Mouse (Mus musculus) ES-Bruce4 (cell line): Measurements from ENCODE around the gene Nek11. TPM values are rescaled to one million over a fixed set of nuclear protein-coding genes. Genes with fewer than 3 reads are reported as not detected.

ENCODE experiments used
- H3K27ac ChIP-seq: 2 replicates; pipeline ENCODE4 v1.5.1; 2012; ENCODE audit warnings: low read length, inconsistent platforms; ENCODE audit not compliant: insufficient read depth
- H3K27me3 ChIP-seq: 2 replicates; pipeline ENCODE4 v1.6.1; 2012; ENCODE audit warnings: mild to moderate bottlenecking, low read length, inconsistent platforms; ENCODE audit not compliant: control insufficient read depth, poor library complexity, insufficient read depth, severe bottlenecking
- H3K36me3 ChIP-seq: 2 replicates; pipeline ENCODE4 v1.6.1; 2012; ENCODE audit warnings: inconsistent platforms, mild to moderate bottlenecking, low read length, moderate library complexity; ENCODE audit not compliant: control insufficient read depth, poor library complexity, insufficient read depth, severe bottlenecking
- H3K4me1 ChIP-seq: one replicate; pipeline ENCODE4 v1.8.1; 2011; ENCODE audit warnings: low read length; ENCODE audit not compliant: control insufficient read depth, insufficient read depth
- H3K4me3 ChIP-seq: 2 replicates; pipeline ENCODE4 v1.5.1; 2011; ENCODE audit warnings: low read depth, mild to moderate bottlenecking, low read length
- H3K9ac ChIP-seq: 2 replicates; pipeline ENCODE4 v1.6.1; 2012; ENCODE audit warnings: low read depth, mild to moderate bottlenecking, inconsistent platforms; ENCODE audit not compliant: poor library complexity, severe bottlenecking
- H3K9me3 ChIP-seq: replicated peaks from 2 replicates; pipeline ENCODE4 v1.6.1; 2012; ENCODE audit warnings: mild to moderate bottlenecking, low read length, inconsistent platforms; ENCODE audit not compliant: control insufficient read depth, poor library complexity, insufficient read depth, severe bottlenecking
- CTCF ChIP-seq: IDR thresholded peaks from one replicate; pipeline ENCODE4 v1.8.1; 2011; ENCODE audit warnings: low read depth, low read length
- EP300 ChIP-seq: IDR thresholded peaks from 2 replicates; pipeline ENCODE4 v1.6.1; 2011; ENCODE audit warnings: low read depth, low read length; ENCODE audit not compliant: insufficient read depth
- POLR2A ChIP-seq: IDR thresholded peaks from one replicate; pipeline ENCODE4 v1.8.1; 2011; ENCODE audit warnings: low read length; ENCODE audit not compliant: insufficient read depth
- polyA plus RNA-seq: library from polyadenylated mRNA; stranded (reverse); fragments of >200 nt; gene quantifications from 2 replicates; pipeline ENCODE4 v1.2.4, GENCODE M21; 2011; ENCODE audit warnings: low read depth; ENCODE audit not compliant: missing spikeins, insufficient read depth, insufficient read length

Nek11 gene
- polyA plus RNA-seq, 1 experiment = 0.30 TPM

GRCm38 (mm10) chr9:105342565-105342964 is 52.8 kb downstream of the Nek11 start:
- Histone ChIP-seq H3K27me3 (no peaks in the 10 kb centered on the region), H3K4me3 (no peak overlapping the region), H3K9ac (no peak overlapping the region), H3K4me1 (no peaks in the 10 kb centered on the region), H3K9me3 (no peaks in the 10 kb centered on the region), H3K36me3 (no peaks in the 10 kb centered on the region), H3K27ac (no peak overlapping the region)
- TF ChIP-seq EP300 = no peak
- TF ChIP-seq POLR2A = no peak
- TF ChIP-seq CTCF = no peak

GRCm38 (mm10) chr9:105332436-105333016 is 62.8 kb downstream of the Nek11 start:
- H3K4me3 ChIP-seq = no peak overlapping the region
- no peaks in the 10 kb centered on the region for H3K36me3 ChIP-seq
- H3K9ac ChIP-seq = no peak overlapping the region
- no peak overlapping the region for H3K27ac ChIP-seq
- no peaks in the 10 kb centered on the region for H3K27me3 ChIP-seq
- H3K9me3 ChIP-seq = peaks cover 2% of the 10 kb centered on the region; the same call in 1 of the 2 replicates
- H3K4me1 ChIP-seq = no peaks in the 10 kb centered on the region
- TF ChIP-seq POLR2A (no peak), CTCF (no peak), EP300 (no peak)

- TF ChIP-seq EP300 (no peak), POLR2A (no peak), CTCF (no peak)
- no peak overlapping the region for H3K4me3 ChIP-seq
- H3K9ac ChIP-seq = no peak overlapping the region
- no peaks in the 10 kb centered on the region for H3K4me1 ChIP-seq
- H3K27me3 ChIP-seq = no peaks in the 10 kb centered on the region
- H3K9me3 ChIP-seq = no peaks in the 10 kb centered on the region
- no peaks in the 10 kb centered on the region for H3K36me3 ChIP-seq
- H3K27ac ChIP-seq = no peak overlapping the region
Measured at GRCm38 (mm10) chr9:105321856-105322255, 73.5 kb downstream of the Nek11 start.

GRCm38 (mm10) chr9:105313250-105313649 is 82.1 kb downstream of the Nek11 start:
- Histone ChIP-seq H3K9me3 (no peaks in the 10 kb centered on the region), H3K4me3 (no peak overlapping the region), H3K27ac (no peak overlapping the region), H3K4me1 (no peaks in the 10 kb centered on the region), H3K36me3 (no peaks in the 10 kb centered on the region), H3K9ac (no peak overlapping the region), H3K27me3 (no peaks in the 10 kb centered on the region)
- no peak for TF ChIP-seq CTCF

GRCm38 (mm10) chr9:105312686-105313085 is 82.6 kb downstream of the Nek11 start:
- Histone ChIP-seq H3K27ac (no peak overlapping the region), H3K9ac (no peak overlapping the region), H3K4me1 (no peaks in the 10 kb centered on the region), H3K9me3 (no peaks in the 10 kb centered on the region), H3K27me3 (no peaks in the 10 kb centered on the region), H3K36me3 (no peaks in the 10 kb centered on the region), H3K4me3 (no peak overlapping the region)
- TF ChIP-seq CTCF (no peak), EP300 (no peak), POLR2A (no peak)

- Histone ChIP-seq H3K4me3 (no peak overlapping the region), H3K36me3 (no peaks in the 10 kb centered on the region), H3K4me1 (no peaks in the 10 kb centered on the region), H3K27ac (no peak overlapping the region), H3K9ac (no peak overlapping the region), H3K9me3 (no peaks in the 10 kb centered on the region), H3K27me3 (no peaks in the 10 kb centered on the region)
- no peak for TF ChIP-seq EP300
- TF ChIP-seq POLR2A = no peak
- TF ChIP-seq CTCF = no peak
Measured at GRCm38 (mm10) chr9:105309553-105310281, 85.6 kb downstream of the Nek11 start.
